ENCODE assay signal across 8 mouse cellular contexts in the genomic region with DNA sequence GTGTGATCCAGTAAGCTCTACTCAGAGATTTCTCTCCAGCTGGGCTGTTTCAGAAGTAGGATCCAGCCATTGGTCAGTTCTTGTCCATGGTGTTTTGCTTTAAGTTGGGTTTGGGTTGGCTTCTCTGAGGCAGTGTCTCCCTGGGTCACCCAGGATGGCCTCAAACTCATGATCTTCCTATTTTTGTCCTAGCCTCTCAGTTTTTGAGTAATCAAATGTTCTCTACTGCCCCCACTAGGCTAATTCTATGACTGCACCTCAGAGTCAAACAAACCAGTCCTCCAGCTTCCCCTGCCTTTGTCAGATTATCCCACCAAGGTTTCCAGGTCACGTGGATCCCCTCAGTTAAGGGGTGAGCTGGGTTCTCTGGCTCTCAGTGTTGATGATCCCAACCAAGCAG. TPM values are rescaled to one million over a fixed set of nuclear protein-coding genes. Genes with fewer than 3 reads are reported as not detected.
DNase-seq lines count a peak whose midpoint lies in the region; ATAC-seq lines count a peak whose summit lies in the region.

No protein-coding gene starts in this region.

- 9% methylated on average over 1 of the region's 1 CpGs for WGBS in forebrain, embryonic 14.5 days
- WGBS in forebrain, embryonic 12.5 days, result 6% methylated on average over 1 of the region's 1 CpGs
- 0% methylated on average over 1 of the region's 1 CpGs for WGBS in limb, embryonic 11.5 days
- 8% methylated on average over 1 of the region's 1 CpGs for WGBS in limb, embryonic 10.5 days
- 0% methylated on average over 1 of the region's 1 CpGs for WGBS in embryonic facial prominence, embryonic 11.5 days

- ATAC-seq in forebrain, embryonic 14.5 days, result no peak
- ATAC-seq in forebrain, embryonic 12.5 days (ENCODE audit: low FRiP score), result no peak
- no peak for ATAC-seq in limb, embryonic 11.5 days (ENCODE audit: insufficient number of reproducible peaks, low FRiP score, low TSS enrichment, low read depth)
- ATAC-seq in embryonic facial prominence, embryonic 11.5 days (replicated peaks; ENCODE audit: insufficient number of reproducible peaks, low FRiP score, low TSS enrichment, low read depth), result no peak
- peak; percentile 57 for ATAC-seq in megakaryocyte, adult 5-6 weeks (ENCODE audit: poor library complexity, severe bottlenecking)

- peak; percentile 54 for DNase-seq in forebrain, embryonic 14.5 days (ENCODE audit: low spot score)
- peak; percentile 65 for DNase-seq in limb, embryonic 11.5 days (ENCODE audit: low spot score)
- no peak for DNase-seq in limb, embryonic 10.5 days (ENCODE audit: low spot score)
- peak; percentile 3 for DNase-seq in Muller cell, postnatal 12 days (ENCODE audit: inconsistent ontology term)
- peak; percentile 68 for DNase-seq in embryonic facial prominence, embryonic 11.5 days (ENCODE audit: low spot score)
- no peak for DNase-seq in ovary, postnatal 10 days (ENCODE audit: low spot score)

- no peak overlapping the region for H3K27ac ChIP-seq in forebrain, embryonic 14.5 days (ENCODE audit: low read depth, low read length)
- no peak overlapping the region for H3K27ac ChIP-seq in forebrain, embryonic 12.5 days
- no peak overlapping the region for H3K27ac ChIP-seq in limb, embryonic 11.5 days (replicated peaks; ENCODE audit: low read depth, low read length)
- H3K27ac ChIP-seq in limb, embryonic 10.5 days, result no peak overlapping the region
- no peak overlapping the region for H3K27ac ChIP-seq in embryonic facial prominence, embryonic 11.5 days (replicated peaks; ENCODE audit: low read depth, low read length)

- H3K27me3 ChIP-seq in forebrain, embryonic 14.5 days (replicated peaks; ENCODE audit: control insufficient read depth, insufficient read depth, low read length), result no peaks in the 10 kb centered on the region
- H3K27me3 ChIP-seq in forebrain, embryonic 12.5 days, result no peaks in the 10 kb centered on the region
- H3K27me3 ChIP-seq in limb, embryonic 11.5 days (ENCODE audit: control insufficient read depth, insufficient read depth, low read length), result no peaks in the 10 kb centered on the region
- H3K27me3 ChIP-seq in limb, embryonic 10.5 days (ENCODE audit: low read depth, poor library complexity, severe bottlenecking), result no peaks in the 10 kb centered on the region
- no peaks in the 10 kb centered on the region for H3K27me3 ChIP-seq in embryonic facial prominence, embryonic 11.5 days (ENCODE audit: control insufficient read depth, insufficient read depth, low read length)

- H3K9ac ChIP-seq in forebrain, embryonic 14.5 days (ENCODE audit: low read length), result no peak overlapping the region
- H3K9ac ChIP-seq in forebrain, embryonic 12.5 days, result no peak overlapping the region
- no peak overlapping the region for H3K9ac ChIP-seq in limb, embryonic 11.5 days (ENCODE audit: low read length)
- no peak overlapping the region for H3K9ac ChIP-seq in embryonic facial prominence, embryonic 11.5 days (replicated peaks; ENCODE audit: low read length)

- H3K4me2 ChIP-seq in forebrain, embryonic 14.5 days (ENCODE audit: low read length), result no peak overlapping the region
- no peak overlapping the region for H3K4me2 ChIP-seq in forebrain, embryonic 12.5 days
- H3K4me2 ChIP-seq in limb, embryonic 11.5 days (ENCODE audit: low read depth, severe bottlenecking), result no peak overlapping the region
- H3K4me2 ChIP-seq in embryonic facial prominence, embryonic 11.5 days (ENCODE audit: low read depth, low read length), result no peak overlapping the region

- no peaks in the 10 kb centered on the region for H3K4me1 ChIP-seq in forebrain, embryonic 14.5 days (ENCODE audit: control insufficient read depth, insufficient read depth, low read length)
- no peaks in the 10 kb centered on the region for H3K4me1 ChIP-seq in forebrain, embryonic 12.5 days
- no peaks in the 10 kb centered on the region for H3K4me1 ChIP-seq in limb, embryonic 11.5 days (ENCODE audit: control insufficient read depth, insufficient read depth, low read length)
- H3K4me1 ChIP-seq in limb, embryonic 10.5 days, result no peaks in the 10 kb centered on the region
- no peaks in the 10 kb centered on the region for H3K4me1 ChIP-seq in embryonic facial prominence, embryonic 11.5 days (ENCODE audit: control insufficient read depth, insufficient read depth, low read length)

- no peaks in the 10 kb centered on the region for H3K36me3 ChIP-seq in forebrain, embryonic 14.5 days (ENCODE audit: control insufficient read depth, insufficient read depth, low read length)
- no peaks in the 10 kb centered on the region for H3K36me3 ChIP-seq in forebrain, embryonic 12.5 days (replicated peaks)
- no peaks in the 10 kb centered on the region for H3K36me3 ChIP-seq in limb, embryonic 11.5 days (ENCODE audit: control insufficient read depth, insufficient read depth, low read length)
- no peaks in the 10 kb centered on the region for H3K36me3 ChIP-seq in limb, embryonic 10.5 days
- H3K36me3 ChIP-seq in embryonic facial prominence, embryonic 11.5 days (replicated peaks; ENCODE audit: control insufficient read depth, insufficient read depth, low read depth, low read length), result no peaks in the 10 kb centered on the region

- no peak overlapping the region for H3K4me3 ChIP-seq in forebrain, embryonic 14.5 days (ENCODE audit: low read depth, low read length)
- H3K4me3 ChIP-seq in forebrain, embryonic 12.5 days (replicated peaks), result no peak overlapping the region
- H3K4me3 ChIP-seq in limb, embryonic 11.5 days (ENCODE audit: low read depth, low read length), result no peak overlapping the region
- no peak overlapping the region for H3K4me3 ChIP-seq in limb, embryonic 10.5 days
- no peak overlapping the region for H3K4me3 ChIP-seq in embryonic facial prominence, embryonic 11.5 days (ENCODE audit: low read depth, low read length)

- H3K9me3 ChIP-seq in forebrain, embryonic 14.5 days (replicated peaks; ENCODE audit: control insufficient read depth, low read length), result no peaks in the 10 kb centered on the region
- no peaks in the 10 kb centered on the region for H3K9me3 ChIP-seq in forebrain, embryonic 12.5 days
- no peaks in the 10 kb centered on the region for H3K9me3 ChIP-seq in limb, embryonic 11.5 days (ENCODE audit: control insufficient read depth, low read length)
- no peaks in the 10 kb centered on the region for H3K9me3 ChIP-seq in limb, embryonic 10.5 days (replicated peaks)
- H3K9me3 ChIP-seq in embryonic facial prominence, embryonic 11.5 days (replicated peaks; ENCODE audit: control insufficient read depth, low read length), result no peaks in the 10 kb centered on the region

RNA-seq across cellular contexts. Expression of a gene that starts 13.8 kb away (rescaled TPM):
- polyA plus RNA-seq in forebrain, embryonic 14.5 days (2014; fragmentation: Nextera tagmentation; extraction: Ambion mirVana), result 25.8 and 27.1 TPM in 2 replicates
- polyA plus RNA-seq in forebrain, embryonic 12.5 days (2016; fragmentation: Nextera tagmentation; extraction: Ambion mirVana), result 27.0 and 29.4 TPM in 2 replicates
- 30.5 TPM in 2 replicates for polyA plus RNA-seq in limb, embryonic 11.5 days (2014; fragmentation: Nextera tagmentation; extraction: Ambion mirVana)
- polyA plus RNA-seq in limb, embryonic 10.5 days (2016; fragmentation: Nextera tagmentation; extraction: Ambion mirVana), result 30.8 and 32.3 TPM in 2 replicates
- 29.2 and 29.3 TPM in 2 replicates for polyA plus RNA-seq in embryonic facial prominence, embryonic 11.5 days (2014; fragmentation: Nextera tagmentation; extraction: Ambion mirVana)
- 36.1 and 37.6 TPM in 2 replicates for total RNA-seq in megakaryocyte, adult 5-6 weeks (2015)
- total RNA-seq in megakaryocyte, adult 5-6 weeks (2017), result 24.3 and 25.5 TPM in 2 replicates

Comparison
In these comparisons a context has a peak if more than half of its experiments do, and no peak if none do; other contexts are left out.
1. DNase-seq: peak in forebrain, embryonic 14.5 days (single experiment), limb, embryonic 11.5 days (single experiment), Muller cell, postnatal 12 days (single experiment) and embryonic facial prominence, embryonic 11.5 days (single experiment); none in limb, embryonic 10.5 days (single experiment) and ovary, postnatal 10 days (single experiment).